Mouse (Mus musculus) spleen, postnatal 4 days (tissue): ENCODE data around the gene Csrp3.

Experiments used
- DNase-seq, 2 experiments: peaks; one replicate each; pipeline ENCODE4 v3.0.0; 2022; ENCODE audit warnings: low spot score in 2 of 2

The Csrp3 gene

DNA sequence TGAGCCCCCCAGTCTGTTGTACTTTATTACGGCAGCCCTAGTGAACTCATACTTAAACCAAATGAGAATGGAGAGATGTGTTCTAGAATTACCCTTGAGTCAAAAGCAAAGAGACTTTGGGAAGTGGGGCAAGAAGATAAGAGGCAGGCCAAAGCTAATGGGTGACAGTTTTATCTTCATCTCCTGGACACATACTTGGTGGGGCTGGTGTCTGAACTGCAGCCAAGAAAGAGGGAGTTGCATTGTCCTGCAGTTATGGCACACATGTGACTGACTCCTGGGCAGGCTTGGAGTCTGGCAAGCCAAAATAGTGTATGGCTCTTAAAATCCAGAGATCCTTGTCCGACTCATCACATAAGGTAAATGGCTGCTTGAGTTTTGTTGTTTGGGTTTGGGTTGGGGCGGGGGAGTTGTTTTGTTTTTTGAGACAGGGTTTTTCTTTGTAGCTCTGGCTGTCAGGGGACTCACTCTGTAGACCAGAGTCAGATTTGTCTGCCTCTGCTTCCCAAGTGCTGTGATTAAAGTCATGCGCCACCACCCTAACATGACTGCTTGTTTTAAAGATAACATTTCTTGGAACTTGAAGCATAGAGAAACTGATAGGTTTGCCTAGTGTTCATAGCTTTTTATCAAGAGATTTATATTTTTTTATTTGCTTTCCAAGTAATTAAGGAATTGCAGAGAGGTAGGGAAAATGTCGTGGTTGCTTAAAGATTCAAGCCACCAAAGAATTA is 18.5 kb downstream of the Csrp3 start:
- no peak for DNase-seq

DNA sequence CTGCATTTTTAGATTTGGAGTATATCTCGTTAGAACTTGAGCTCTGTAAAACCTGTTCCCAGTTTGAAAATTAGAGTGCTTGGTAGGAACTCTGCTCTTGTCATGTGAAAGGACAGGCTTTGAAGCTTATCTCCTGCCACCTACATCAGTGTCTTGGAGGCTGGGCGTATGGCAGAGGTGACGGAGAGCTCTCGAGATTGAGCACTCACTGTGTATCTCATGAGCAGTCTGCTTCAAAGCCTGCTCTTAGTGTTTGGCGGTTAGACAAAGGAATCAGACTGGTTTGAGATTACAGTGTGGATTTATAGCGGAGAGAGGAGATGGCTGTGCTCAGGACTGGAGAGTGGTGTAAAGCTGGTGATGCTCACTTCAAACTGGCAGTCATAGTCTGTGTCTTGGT is 22.7 kb downstream of the Csrp3 start:
- DNase-seq: no peak

DNA sequence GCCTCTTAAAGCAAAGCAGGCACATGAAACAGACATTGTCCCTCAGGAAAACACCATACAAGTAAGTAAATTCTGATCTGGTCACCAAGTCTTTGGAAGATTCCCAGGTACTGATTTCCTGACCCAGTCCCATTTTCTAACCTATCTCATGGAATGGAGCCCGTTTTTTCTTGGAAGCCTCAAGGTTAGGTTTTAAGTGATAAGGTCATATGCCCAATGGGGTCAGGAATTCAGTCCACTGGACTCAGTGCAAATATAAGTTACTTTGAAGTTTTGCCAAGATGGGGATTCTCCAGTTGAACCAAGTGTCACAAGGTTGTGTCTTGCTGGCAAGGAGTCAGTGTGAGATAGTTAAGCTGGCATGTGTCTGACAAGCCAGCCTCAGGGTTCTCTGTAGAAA is 23.2 kb downstream of the Csrp3 start:
- DNase-seq: no peak

DNA sequence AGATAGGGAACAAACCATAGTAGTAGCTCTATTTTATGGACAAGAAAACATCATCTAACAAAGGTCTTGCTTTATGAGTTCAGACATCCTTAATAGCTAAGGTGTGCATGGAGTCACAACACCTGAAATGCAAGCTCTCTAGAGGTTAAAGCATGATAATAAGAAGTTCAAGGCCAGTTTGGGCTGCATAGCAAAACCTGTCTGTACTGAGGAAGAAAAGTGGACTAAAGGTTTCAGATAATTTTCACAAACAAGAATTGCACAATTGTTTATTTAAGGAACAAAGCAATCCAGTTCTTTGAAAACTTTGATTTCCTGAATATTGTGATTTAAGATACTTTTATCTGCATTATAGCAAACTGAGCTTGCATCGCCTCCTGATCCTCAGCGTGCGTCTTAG is 24.2 kb downstream of the Csrp3 start:
- no peak for DNase-seq

DNA sequence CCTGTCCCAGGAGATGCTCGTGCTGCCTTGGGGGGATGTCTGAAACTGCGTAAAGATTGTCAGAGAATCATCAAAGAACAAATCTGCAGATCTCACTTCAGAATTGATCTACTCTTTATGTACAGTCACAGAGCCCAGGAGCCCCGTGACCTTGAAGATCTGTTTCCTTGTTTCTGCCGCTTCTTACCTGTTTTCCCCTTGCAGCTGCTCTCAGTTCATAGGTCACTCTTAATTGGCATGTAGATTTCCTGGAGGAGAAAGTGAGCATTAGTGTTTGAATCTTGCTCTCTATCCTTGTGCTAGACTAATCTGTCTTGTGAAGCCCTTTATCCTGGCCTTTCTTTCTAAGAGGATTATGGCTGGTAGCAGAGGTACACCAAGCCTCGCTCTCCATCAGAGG is 26.2 kb downstream of the Csrp3 start:
- no peak for DNase-seq

DNA sequence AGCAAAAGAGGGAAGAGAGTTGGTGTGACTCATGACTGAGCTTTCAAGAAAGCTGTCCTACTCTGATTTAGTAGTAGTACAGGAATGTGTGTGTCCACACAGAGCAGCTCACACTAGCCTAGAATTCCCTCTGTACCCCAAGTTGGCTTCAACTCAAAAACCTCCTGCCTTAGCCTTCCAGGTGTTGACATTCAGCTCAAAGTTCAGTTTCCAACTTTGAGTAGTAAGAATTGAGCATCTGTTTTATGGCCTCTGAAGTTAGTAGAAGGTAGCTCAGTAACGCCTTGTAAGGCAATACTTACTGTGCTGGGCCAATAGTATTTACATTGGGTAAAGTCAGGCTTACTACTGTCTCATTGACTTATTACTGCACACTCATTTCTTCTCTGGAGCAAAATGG is 34.2 kb downstream of the Csrp3 start:
- no peak for DNase-seq

DNA sequence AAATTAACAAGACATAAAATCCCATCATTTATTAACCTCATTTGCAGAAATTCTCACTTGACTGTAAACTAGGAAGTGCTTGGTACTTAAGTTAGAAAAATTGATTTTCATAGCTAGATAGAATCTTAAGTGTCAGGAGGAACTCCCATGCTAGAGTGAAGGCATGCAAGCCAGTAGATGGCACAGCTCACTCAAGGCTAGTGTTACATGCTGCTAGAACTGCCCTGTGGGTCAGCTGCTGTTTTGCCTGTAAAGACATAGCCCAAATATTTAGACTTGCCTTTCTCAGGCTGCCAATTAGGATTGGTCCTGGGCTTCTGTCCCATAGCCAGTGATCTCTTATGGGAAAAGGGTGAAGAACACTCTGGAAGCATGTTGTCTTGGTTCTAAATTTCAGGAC is 35.5 kb downstream of the Csrp3 start:
- no peak for DNase-seq

DNA sequence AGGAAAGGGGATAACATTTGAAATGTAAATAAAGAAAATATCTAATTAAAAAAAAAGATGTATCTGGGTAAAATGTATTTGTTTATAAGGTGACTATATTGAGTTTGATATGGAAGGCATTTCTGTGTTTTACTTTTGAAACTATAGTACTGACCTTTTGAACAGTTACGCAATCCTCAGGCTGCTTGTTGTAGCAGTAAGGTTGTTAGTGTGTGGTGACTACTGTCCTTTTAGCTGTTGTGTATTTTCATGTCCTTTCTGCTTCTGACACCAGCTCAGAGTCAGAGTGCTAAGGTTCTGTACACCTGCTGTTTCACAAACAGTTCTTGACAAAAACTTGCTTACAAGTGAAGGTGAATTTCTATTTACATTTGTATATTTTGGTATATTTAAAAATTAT is 37.2 kb downstream of the Csrp3 start:
- no peak for DNase-seq

DNA sequence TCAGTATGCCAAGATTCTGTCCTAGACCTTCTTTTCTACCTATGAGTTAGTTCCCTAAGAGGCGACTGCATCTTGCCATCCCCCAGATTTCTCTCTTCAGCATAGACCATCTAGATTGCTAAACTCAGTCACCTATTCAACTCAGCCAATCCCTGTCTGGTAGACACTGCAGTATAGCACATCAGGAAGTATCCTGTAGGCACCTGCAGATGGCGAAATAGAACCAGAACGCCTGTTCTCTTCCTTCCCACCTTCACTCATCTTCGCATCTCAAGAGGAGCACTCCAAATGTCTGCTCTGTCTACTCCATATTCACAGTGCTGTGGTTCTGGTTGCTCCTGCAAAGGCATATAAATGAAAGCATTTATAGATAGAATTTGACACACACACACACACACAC is 41.2 kb downstream of the Csrp3 start:
- no peak for DNase-seq

DNA sequence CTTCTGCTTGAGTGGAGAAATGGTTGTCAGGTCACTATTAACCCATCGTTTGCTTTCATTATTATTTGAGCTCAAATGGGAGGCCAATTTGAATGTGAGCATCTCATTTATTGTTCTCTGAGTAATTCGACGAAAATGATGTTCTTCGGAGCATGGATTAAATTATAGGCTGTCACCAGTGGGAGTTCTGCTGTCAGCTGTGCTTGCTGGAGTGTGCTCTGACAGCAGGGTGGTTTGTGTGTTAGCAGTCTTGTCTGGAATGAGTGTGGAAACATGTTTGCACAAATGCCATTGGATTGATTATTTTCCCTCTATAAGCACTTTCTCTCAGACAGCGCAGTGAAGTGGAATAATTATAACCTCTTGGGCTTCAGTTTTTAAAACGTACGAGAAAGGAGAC is 44.5 kb downstream of the Csrp3 start:
- no peak for DNase-seq

DNA sequence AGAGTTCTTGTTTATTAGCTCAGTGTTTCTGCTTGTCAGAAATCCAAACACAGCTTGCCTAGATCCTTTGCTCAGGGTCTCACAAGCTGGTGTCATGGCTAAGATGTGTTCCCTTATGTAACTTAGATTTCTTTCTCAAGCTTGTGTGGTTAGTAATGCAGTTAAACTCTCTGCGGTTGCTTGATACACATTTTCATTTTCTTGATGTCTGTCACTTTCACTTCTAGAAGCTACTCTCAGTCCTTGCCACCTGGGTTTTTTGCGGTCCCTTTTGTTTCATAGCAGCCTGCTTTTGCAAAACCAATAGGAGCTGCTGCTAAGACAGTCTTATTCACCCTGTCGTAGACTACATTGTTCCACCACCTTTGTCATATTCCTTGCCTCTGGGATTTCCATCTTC is 52.7 kb downstream of the Csrp3 start:
- no peak for DNase-seq

DNA sequence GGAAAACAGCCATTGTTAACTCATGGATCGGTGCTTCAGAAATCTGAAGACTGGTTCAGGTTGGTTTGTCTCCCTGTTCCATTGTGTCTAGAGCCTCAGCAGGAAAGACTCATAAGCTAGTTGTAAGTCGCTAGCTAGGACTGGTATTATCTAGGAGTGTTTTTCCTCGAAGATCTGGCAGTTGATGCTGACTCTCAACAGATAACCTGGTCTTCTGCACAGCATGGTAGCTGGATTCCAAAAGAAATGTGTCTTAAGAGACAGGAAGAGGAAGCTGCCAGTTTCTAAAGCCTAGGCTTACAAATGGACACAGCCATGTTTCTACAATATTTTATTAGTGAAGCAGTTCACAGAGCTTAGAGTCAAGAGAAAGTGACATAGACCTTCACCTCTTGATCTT is 56.4 kb downstream of the Csrp3 start:
- DNase-seq: no peak

DNA sequence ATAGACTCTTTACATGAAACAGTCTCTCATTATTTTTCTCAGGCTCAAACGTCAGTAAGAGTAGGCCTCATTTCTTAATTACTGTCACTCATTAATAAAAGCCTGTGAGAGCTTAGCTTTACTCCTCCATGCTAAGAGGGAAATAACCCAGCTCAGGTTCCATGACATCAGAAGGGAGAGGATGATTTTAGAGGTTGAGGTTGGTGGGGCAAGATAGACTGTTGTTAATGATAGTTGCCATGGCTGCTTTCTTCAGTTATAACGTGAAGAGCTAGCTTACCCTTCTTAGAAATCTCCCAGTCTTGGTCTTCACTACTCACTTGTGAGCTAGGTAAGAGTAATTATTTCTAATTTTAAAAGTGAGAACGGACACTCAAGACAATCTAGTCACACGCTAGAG is 57.7 kb downstream of the Csrp3 start:
- DNase-seq: no peak

DNA sequence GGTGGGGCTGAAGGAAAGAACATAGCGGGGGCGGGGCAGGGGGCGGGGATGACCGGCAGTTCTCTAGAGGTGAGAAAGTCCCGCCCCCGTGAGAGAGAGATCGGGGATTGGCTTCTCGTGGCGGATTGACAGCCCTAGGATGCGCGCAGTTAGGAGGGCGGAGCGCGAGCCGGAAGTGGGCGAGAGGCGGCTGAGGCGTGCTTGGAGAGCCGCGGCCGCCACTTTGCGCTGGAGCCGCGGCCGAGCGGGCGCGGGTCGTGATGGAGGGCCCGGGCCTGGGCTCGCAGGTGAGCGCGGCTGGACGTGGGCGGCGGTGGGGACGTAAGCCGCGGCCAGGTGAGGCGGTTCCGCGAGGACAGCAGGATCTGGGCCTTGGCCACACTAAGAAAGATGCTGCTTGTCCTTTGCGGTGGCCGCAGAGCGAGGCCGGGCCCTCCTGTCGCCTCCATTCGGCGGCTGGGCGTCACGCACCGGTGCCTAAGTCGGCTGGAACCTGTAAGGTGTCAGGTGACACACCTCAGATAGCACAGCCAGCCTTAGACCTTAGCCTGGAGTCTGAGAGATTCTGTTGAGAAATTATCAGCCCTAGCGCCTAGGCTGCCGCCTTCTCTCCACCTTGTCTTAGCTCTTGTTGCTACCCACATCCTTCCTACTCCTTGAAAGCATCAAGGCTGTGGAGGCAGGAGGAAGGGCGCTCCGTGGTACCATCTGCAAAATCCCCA is 58.8 kb downstream of the Csrp3 start, which contains the start of gene Zdhhc13:
TSS of gene Zdhhc13 (plus strand) at position 153 of the 722 bp plus-strand sequence.
- peak; percentile 93 to 95 for DNase-seq

DNA sequence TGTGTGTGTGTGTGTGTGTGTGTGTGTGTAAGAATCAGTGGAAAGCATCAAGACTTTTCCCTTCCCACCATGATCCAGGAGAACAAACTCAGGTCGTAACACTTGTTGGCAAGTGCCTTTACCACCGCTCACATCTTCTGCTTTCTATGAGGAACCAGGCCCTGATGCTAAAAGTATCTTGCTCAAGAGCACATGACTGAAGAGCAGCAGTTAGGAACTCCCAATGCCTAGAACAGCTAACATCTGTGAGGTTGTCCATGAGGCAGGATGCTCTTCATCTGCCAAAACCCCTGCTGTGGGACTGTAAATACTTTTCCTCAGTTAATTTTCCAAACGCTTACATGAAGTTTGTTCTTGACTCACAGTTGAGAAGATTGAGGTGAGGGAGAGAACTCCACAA is 59.5 kb downstream of the Csrp3 start:
- DNase-seq: no peak

DNA sequence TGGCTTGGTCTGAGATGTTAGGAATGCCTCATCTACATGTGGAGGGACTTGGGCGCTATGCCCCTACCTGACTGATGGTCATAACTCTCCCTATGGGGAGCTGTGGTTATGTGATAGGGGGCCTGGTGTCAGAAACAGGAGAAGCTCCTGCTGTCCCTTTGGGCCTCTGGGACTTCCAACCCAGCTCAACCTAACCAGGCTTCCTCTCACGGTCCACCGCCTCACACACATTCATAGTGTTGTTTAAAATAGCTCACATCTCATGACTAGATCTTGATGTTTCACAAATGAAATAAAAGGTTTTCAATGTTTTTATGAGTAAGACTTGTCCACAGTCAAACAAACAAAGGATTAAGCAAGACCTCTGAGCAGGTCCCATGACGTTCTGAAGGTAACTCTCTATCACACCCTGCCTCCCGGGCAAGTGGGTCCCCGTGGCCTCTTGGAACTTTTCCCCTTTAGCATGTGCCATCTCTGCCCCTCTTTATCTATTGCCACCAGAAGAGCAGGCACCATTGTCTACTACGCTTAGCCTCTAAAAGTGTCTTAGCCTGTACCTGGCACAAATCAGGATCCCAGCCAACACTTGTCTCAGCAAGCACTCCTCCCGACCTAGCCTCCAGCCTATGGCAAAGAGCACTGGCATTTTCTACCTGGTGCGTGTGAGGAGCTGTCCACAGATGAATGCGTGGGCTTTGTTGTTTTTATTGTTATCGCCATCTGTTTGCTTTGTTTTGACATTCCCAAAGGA is 62.9 kb downstream of the Csrp3 start:
- no peak for DNase-seq

DNA sequence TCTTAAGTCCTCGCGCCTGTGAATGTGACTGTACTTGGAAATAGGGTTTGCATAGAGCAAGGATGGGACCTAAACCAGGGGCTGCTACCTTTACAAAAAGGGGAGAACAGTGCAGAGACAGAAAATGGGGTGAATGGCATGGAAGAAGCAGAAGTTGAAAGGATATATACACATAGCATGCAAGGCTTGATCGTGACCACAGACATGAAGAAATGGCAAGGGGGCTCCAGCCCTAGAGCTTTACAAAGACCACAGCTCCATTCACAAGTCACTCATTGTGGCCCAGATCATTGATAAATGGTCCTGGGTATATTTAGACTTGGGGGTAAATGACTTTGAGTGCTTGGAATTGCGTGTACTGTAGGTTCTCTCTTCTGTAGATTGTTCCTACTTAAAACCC is 65.4 kb downstream of the Csrp3 start:
- no peak for DNase-seq
